Mouse (Mus musculus) left cerebral cortex, adult 11 months (tissue): ENCODE data around the gene Igf2bp2.

Experiments used
- DNase-seq: peaks from one replicate; pipeline ENCODE4 v3.0.0; 2022; ENCODE audit warnings: low spot score

The Igf2bp2 gene

DNA sequence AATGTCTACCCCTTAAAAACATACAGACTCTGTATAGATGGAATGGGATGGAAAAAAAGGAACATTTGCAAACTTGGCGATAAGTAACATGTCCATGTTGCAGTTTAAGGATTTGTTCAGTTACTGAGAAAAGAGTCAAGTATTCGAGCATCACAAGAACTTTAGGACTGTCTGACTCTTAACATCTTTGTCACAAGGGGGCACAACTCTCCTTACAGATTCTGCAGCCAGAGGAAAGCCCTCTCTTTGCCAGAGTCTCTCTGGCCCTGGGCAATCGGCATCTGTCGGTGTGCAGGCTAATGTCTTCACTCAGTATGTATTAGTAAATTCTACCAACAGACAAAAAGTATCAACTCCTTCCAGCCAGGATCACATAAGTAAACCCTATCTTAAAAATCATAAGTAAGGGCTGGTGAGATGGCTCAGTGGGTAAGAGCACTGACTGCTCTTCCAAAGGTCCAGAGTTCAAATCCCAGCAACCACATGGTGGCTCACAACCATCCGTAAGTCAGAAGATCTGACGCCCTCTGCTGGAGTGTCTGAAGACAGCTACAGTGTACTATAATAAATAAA, 57.0 kb downstream of the Igf2bp2 start:
- DNase-seq, result no peak

GRCm38 (mm10) chr16:22100067-22100466, 63.0 kb downstream of the Igf2bp2 start:
- DNase-seq, result no peak

DNA sequence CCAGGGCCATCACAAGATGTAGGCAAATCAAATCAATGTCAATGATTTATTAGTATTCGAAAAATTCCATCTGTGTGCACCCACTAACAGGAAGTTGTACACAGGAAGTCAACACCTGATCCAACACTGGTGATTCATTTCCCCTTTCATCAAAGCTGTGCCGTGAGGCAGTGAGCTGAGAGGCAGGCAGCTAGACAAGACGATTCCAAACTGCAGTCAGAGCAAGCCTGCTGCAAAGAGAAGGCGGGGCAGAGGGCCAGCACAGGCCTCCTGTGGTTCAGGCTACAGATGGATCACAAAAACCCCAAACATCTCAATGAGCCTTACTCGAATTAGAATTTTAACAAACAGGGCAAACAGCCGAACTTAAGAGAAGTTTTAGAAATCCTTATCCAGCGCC, 65.4 kb downstream of the Igf2bp2 start:
- no peak for DNase-seq

DNA sequence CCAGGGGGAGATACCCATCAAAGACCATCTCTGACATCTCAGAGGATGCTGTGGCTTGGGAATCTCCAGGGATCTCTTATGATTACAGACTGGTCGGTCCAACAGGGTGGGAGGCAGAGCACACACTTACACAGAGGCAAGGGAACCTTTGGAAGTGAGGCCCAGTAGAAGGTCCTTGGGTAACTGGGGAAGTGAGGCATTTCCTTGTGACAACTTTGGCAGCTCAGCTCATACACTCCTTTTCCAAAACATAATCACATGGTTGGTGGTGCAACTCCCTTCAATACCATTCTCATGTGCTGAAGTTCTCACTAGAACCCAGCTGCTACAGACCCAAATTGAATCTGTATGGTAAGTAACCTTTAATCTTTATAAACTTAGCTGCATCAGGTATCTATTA, 67.3 kb downstream of the Igf2bp2 start:
- no peak for DNase-seq

- DNase-seq, result no peak
These were observed 71.8 kb downstream of the Igf2bp2 start for GRCm38 (mm10) chr16:22091255-22091783.

DNA sequence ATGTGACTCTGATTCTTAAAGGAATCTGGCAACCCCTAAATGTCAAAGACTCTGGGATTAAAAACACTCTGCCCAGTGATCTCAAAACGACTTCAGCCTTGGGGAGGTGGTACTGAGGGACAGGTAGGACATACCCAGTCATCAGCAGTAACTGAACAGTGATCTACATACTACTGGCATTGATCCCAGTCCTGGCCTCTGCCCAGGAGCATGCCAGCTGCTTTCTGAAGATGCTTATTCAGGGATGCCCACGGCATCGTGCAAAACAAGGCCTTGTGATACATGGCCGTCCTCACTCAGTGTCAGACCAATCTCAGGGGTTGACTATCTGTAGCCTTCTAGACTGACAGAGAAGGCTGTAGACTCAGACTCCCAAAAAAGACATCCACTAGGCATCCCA, 77.7 kb downstream of the Igf2bp2 start:
- no peak for DNase-seq

DNA sequence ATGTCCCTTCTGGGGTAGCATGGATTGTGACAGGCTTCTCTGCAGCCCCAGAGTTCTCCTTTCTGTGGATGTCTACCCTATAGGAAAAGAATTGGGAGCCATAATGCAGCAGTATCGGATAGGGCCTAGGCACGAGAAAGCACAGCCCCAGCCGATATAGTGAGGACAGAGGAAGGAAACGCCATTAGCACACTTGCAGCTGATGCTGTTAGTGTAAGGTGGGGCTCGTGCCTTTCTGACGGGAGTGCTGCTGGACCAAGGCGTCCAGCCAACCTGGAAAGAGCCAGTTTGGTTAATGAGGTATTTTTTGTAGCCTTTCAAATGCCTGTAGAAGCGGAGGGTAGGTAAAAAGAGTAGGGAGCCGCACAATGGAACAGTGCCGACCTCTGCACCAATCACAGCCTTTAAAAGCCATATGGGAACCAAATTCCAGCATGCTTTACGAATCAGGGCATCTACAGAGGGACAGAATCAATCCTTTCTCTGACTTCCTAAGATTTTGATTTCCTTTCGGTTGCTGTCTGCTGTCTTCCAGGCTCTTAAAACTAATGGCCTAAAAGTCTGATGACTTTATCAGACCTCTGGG, 82.9 kb downstream of the Igf2bp2 start:
- no peak for DNase-seq

DNA sequence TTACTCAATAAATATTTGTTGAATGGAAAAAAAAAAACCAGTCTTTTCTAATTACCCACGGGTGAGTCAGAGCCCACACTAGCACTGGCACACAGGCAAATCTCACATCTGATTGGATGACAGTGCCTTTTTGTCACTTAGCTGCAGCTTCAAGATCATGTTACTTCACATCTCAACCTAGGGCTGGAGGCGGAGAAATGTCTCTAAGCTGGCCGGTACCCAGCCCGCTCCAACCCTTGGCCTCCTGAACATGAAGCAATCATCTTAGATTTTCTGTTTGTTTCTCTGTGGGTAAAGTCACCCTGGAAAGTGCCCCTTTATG, 86.5 kb downstream of the Igf2bp2 start:
- no peak for DNase-seq

DNA sequence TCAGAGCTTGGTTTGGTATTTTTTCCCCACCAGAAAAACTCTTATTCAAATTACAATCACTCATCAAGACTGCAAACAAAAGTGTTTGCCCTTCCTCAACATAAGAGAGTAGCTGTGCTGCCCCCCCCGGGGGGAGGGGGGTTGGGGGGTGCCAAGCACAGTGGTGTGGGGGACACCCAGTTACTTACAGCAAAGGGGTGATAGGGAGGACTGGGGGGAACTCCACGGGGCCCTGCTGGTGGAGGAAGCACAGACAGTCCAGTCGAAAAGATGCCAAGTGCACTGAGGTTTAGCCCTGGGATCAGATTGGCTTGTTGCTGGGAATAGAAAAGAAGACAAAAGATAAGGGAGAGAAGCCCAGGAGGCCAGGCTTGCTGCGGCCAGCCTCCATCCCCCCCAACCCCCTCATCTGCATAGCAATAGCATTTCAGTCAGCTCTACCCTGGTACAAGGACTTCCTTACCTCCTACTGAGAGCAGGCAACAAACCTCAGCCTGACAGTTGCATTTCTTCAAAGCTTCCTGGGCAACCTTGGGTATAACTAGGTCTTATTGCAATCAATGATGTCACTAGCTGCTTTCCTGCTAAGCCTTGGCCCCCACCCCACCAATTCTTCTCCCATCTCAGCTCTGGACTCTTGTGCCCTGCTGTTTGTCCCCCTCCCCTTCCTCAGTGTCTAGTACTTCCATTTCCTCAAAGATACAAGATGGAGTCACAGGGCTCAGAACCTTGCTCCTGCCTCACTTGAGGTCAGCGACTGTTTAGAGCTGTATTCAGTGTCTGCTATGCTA, 87.1 kb downstream of the Igf2bp2 start:
- DNase-seq, result no peak

DNA sequence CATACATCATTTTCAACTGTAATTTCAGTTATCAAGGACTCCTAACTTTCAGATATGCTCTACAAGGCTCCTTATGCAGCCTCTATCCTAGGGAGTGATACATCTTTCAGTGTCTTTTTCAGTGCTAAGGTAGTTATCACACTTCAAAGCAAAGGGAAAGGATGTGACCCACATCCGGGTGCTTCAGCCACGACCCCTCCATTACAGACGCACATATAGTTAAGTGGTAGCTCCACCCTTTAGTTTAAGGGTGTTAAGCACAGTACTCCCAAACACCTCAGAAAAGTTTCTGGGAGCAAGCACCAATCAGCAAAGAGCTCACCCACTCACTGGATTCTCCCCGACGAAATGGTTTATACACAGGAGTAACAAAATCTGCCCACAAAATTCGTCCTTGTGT, 88.0 kb downstream of the Igf2bp2 start:
- no peak for DNase-seq

DNA sequence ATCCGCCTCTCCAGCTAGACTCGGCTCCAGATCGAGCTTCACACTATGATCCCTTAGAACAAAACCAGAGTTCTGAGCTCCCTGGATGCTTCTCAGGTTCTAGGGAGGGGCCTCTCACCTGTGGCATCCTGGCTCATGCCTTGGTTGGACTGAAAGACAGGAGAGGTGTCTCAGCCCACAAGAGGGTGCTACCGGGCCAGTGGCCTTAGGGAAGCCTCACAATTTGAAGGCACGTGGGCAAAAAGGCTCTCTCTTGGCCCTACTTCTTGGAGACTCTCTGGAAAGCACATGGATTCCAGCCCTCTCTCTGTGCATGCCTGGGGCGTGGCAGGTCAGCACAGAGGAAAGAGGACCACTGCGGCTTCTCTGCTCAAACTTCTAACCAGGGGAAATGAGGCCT, 91.7 kb downstream of the Igf2bp2 start:
- DNase-seq, result no peak

GRCm38 (mm10) chr16:22067406-22067805, 95.7 kb downstream of the Igf2bp2 start:
- DNase-seq, result no peak

GRCm38 (mm10) chr16:22065536-22065935, 97.6 kb downstream of the Igf2bp2 start:
- no peak for DNase-seq

DNA sequence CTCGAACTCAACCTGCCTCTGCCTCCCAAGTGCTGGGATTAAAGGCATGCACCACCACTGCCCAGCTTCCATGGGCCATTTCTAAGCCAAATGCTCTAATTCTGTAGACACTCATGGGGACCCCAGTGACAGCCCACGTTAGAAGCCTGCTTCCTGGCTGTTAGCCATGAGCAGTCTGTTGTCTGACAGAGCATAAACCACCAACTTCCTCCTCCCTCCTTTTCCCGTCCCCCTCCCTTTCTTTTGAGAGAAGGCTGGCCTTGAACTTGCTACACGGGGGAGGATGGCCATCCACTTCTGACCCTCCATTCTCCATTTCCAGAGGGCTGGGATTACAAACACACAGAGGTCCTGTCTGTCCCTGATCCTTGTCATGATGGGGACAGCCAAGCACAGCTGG, 100.8 kb downstream of the Igf2bp2 start:
- no peak for DNase-seq

- no peak for DNase-seq
These were observed 101.4 kb downstream of the Igf2bp2 start for GRCm38 (mm10) chr16:22061555-22062160.

DNA sequence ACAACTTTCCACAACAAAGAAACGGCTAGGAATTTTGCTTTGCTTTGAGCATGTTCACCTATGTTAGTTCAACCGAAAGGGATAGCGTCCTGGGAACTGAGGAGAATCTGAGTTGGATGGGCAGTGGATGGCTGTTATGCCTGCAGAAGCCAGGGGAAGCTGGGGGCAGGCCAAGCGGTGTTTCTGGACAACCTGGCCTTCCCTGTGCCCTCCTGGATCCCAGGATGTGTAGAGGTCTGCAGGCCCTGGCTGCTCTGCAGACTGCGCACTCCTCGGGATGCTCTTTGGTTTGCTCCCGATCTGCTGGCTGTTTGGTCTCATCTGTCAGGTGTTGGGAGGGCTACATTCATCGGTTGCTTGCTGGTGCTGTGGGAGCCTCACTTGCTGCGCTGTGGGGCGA, 102.7 kb downstream of the Igf2bp2 start:
- DNase-seq, result no peak

DNA sequence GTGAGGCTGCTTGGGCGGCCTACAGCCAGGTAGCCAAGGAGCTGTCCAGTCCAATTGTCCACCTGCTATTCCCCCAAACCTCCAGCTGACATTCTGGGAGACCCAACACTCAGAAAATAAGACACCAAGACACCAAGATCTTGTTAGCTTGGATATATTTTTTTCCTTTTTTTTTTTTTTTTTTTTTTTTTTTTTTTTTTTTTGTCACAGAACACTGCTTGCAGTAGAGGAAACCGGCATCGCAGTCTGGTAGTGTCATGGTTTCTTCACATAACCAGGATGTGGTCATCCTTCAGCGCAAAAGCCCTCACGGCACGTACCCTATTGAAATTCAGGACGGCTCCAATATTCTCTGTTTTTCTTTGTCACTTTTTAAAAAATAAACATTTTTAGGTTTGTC, 104.2 kb downstream of the Igf2bp2 start:
- no peak for DNase-seq

GRCm38 (mm10) chr16:22057498-22057897, 105.6 kb downstream of the Igf2bp2 start:
- no peak for DNase-seq

DNA sequence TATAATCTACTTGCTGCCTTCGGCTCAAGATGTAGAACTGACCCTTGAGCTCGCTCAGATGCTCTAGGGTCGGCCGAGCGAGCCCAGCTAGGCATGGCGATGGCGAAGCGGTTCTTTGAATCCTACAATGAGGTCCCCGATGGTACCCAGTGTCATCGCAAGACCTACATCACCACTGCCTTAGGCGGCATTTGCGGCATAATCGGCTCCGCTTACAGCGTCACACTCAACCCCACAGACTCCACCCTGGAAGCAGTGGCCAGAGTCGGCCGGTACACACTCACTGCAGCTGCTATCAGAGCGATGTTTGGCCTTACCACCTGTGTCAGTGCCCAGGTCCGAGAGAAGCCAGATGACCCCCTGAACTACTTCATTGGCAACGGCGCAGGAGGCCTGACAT, 109.7 kb downstream of the Igf2bp2 start:
- DNase-seq, result no peak

DNA sequence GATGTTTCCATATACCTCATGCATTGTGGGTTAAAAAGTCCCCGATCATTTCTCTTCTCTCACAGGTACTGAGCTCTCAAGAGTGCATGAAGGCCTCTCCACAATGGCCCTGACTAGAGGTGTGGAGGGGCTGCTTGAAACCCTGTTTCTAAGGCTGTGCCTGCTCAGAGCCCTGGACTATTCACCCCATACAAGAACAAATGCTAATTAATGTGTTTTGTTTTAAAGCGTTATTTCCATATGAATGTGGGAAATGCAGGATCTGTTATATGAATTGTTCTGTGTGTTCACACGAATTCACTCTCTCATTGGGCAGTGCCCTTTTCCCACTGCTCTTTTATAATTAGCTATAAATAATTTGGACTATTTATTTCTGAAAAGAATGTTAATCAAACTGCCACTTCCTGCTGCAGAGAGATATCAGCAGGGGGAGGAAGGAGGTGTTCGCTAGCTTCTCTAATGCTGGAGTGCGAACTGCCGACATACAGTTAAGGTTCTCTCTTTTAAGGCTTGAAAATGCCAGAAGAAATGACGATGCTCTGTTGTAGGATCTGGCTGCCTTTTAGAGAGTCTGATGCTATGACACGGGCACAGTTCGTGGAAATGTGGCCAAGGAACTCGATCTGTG, 116.2 kb downstream of the Igf2bp2 start:
- DNase-seq, result no peak

- no peak for DNase-seq
These were observed 117.2 kb downstream of the Igf2bp2 start for GRCm38 (mm10) chr16:22045930-22046329.

GRCm38 (mm10) chr16:22043830-22044229, 119.3 kb downstream of the Igf2bp2 start:
- DNase-seq, result no peak

GRCm38 (mm10) chr16:22039978-22040377, 123.1 kb downstream of the Igf2bp2 start:
- no peak for DNase-seq
